Mouse (Mus musculus): Measurements from ENCODE around the gene Bcl2. TPM values are rescaled to one million over a fixed set of nuclear protein-coding genes. Genes with fewer than 3 reads are reported as not detected.
A peak's percentile ranks its signal among the peaks of the same experiment; 100 is the strongest.

Bcl2 gene
- polyA plus RNA-seq, 1 experiment from 2014 or later: 18.5 TPM

DNA sequence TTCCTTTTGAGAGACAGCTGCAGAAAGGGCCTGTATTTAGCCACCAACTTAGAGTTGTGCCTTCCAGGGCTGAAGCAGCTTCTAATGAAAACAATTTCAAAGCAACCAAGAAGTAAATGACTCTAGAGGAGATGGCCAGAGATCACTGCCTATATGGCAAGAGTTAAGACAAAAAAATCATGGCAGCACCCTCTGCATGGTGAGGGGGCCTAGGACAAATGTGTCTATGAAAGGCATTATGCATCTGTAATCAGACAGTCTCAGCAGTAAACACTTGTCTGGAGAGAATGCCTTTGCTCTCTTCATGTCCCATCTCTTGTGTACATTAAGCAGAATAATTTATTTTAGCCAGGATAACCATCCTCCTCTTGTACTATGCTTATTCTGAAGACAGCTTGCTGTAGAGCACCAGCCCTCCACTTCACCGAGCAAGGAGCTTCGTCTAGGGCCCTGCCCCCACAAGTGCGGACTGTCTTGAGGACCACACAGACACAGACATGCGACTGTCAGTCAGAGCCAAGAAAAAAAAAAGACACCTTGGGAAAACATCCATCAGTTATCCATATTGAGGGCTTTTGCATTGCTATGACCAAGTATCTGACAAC lies 126.1 kb downstream of the Bcl2 start:
- Histone ChIP-seq H3K4me2 (ENCODE audit: low read depth, low read length) (no peak overlapping the region), H3K27me3 (ENCODE audit: control insufficient read depth, insufficient read depth, low read depth, low read length) (no peaks in the 10 kb centered on the region), H3K36me3 (ENCODE audit: control insufficient read depth, insufficient read depth, low read length) (no peaks in the 10 kb centered on the region), H3K9me3 (ENCODE audit: control insufficient read depth, low read length) (no peaks in the 10 kb centered on the region), H3K4me3 (ENCODE audit: low read length) (no peak overlapping the region), H3K4me1 (replicated peaks; ENCODE audit: control insufficient read depth, insufficient read depth, low read length) (peaks cover 14% of the 10 kb centered on the region), H3K27ac (ENCODE audit: low read length) (peak overlapping the region; percentile 30), H3K9ac (ENCODE audit: low read length) (no peak overlapping the region)
- WGBS: 58% methylated on average over 4 of the region's 4 CpGs
- peak; percentile 79 for ATAC-seq (ENCODE audit: low read depth)

GRCm38 (mm10) chr1:106586761-106587160 lies 127.3 kb downstream of the Bcl2 start:
- peaks cover 16% of the 10 kb centered on the region for H3K4me1 ChIP-seq (replicated peaks; ENCODE audit: control insufficient read depth, insufficient read depth, low read length)

GRCm38 (mm10) chr1:106585349-106585748 lies 128.7 kb downstream of the Bcl2 start:
- no peak overlapping the region for H3K27ac ChIP-seq (ENCODE audit: low read length)
- no peaks in the 10 kb centered on the region for H3K27me3 ChIP-seq (ENCODE audit: control insufficient read depth, insufficient read depth, low read depth, low read length)
- ATAC-seq (ENCODE audit: low read depth): no peak
- H3K4me3 ChIP-seq (ENCODE audit: low read length): no peak overlapping the region
- no peaks in the 10 kb centered on the region for H3K9me3 ChIP-seq (ENCODE audit: control insufficient read depth, low read length)
- peaks cover 12% of the 10 kb centered on the region for H3K4me1 ChIP-seq (replicated peaks; ENCODE audit: control insufficient read depth, insufficient read depth, low read length)
- no peaks in the 10 kb centered on the region for H3K36me3 ChIP-seq (ENCODE audit: control insufficient read depth, insufficient read depth, low read length)
- H3K4me2 ChIP-seq (ENCODE audit: low read depth, low read length): no peak overlapping the region
- H3K9ac ChIP-seq (ENCODE audit: low read length): no peak overlapping the region

More at GRCm38 (mm10) chr1:106586761-106587160, 127.3 kb downstream of the Bcl2 start:
- no peak overlapping the region for H3K4me3 ChIP-seq (ENCODE audit: low read length)
- no peaks in the 10 kb centered on the region for H3K27me3 ChIP-seq (ENCODE audit: control insufficient read depth, insufficient read depth, low read depth, low read length)
- H3K9ac ChIP-seq (ENCODE audit: low read length): no peak overlapping the region
- 0 out of 2 replicates have a peak overlapping the region, but pooled peaks have one; percentile 20 for H3K27ac ChIP-seq (ENCODE audit: low read length)
- WGBS: 70% methylated on average over 6 of the region's 6 CpGs
- ATAC-seq (ENCODE audit: low read depth): no peak
- H3K9me3 ChIP-seq (ENCODE audit: control insufficient read depth, low read length): no peaks in the 10 kb centered on the region
- no peak overlapping the region for H3K4me2 ChIP-seq (ENCODE audit: low read depth, low read length)
- no peaks in the 10 kb centered on the region for H3K36me3 ChIP-seq (ENCODE audit: control insufficient read depth, insufficient read depth, low read length)

- Histone ChIP-seq H3K27me3 (ENCODE audit: control insufficient read depth, insufficient read depth, low read depth, low read length) (no peaks in the 10 kb centered on the region), H3K27ac (ENCODE audit: low read length) (no peak overlapping the region), H3K36me3 (ENCODE audit: control insufficient read depth, insufficient read depth, low read length) (no peaks in the 10 kb centered on the region), H3K4me3 (ENCODE audit: low read length) (no peak overlapping the region), H3K4me1 (replicated peaks; ENCODE audit: control insufficient read depth, insufficient read depth, low read length) (peaks cover 12% of the 10 kb centered on the region), H3K9ac (ENCODE audit: low read length) (no peak overlapping the region), H3K9me3 (ENCODE audit: control insufficient read depth, low read length) (no peaks in the 10 kb centered on the region), H3K4me2 (ENCODE audit: low read depth, low read length) (no peak overlapping the region)
- 85% methylated on average over 2 of the region's 2 CpGs for WGBS
- ATAC-seq (ENCODE audit: low read depth): no peak
Observed at GRCm38 (mm10) chr1:106584824-106585223, 129.2 kb downstream of the Bcl2 start.

DNA sequence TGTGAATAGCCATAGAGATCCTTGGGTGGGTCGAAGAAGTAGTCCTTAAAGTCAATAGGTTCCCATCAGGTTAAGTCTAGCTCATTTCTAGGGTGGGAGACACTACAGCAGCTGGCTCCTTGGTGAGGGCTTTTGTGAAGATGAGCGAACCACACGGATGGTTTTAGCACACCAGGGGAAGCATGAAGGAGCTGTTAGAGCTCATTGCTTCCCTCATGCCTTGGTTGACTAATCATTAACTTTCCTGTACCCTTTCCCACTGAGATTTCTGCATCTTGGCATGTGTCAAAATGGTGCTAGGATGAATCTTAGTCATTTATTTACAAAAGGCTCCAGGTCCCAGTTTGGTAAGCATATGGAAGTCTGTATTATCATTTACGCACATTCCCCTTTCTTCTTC lies 129.8 kb downstream of the Bcl2 start:
- WGBS: 78% methylated on average over 4 of the region's 4 CpGs
- no peak overlapping the region for H3K4me2 ChIP-seq (ENCODE audit: low read depth, low read length)
- no peak overlapping the region for H3K4me3 ChIP-seq (ENCODE audit: low read length)
- ATAC-seq (ENCODE audit: low read depth): no peak
- no peak overlapping the region for H3K9ac ChIP-seq (ENCODE audit: low read length)
- peaks cover 12% of the 10 kb centered on the region for H3K4me1 ChIP-seq (replicated peaks; ENCODE audit: control insufficient read depth, insufficient read depth, low read length)
- H3K36me3 ChIP-seq (ENCODE audit: control insufficient read depth, insufficient read depth, low read length): no peaks in the 10 kb centered on the region
- no peak overlapping the region for H3K27ac ChIP-seq (ENCODE audit: low read length)
- no peaks in the 10 kb centered on the region for H3K27me3 ChIP-seq (ENCODE audit: control insufficient read depth, insufficient read depth, low read depth, low read length)
- no peaks in the 10 kb centered on the region for H3K9me3 ChIP-seq (ENCODE audit: control insufficient read depth, low read length)

GRCm38 (mm10) chr1:106583245-106584241 lies 130.5 kb downstream of the Bcl2 start:
- no peaks in the 10 kb centered on the region for H3K9me3 ChIP-seq (ENCODE audit: control insufficient read depth, low read length)
- H3K27me3 ChIP-seq (ENCODE audit: control insufficient read depth, insufficient read depth, low read depth, low read length): no peaks in the 10 kb centered on the region
- peak overlapping the region; percentile 2; the same call in 1 of the 2 replicates for H3K27ac ChIP-seq (ENCODE audit: low read length)
- H3K36me3 ChIP-seq (ENCODE audit: control insufficient read depth, insufficient read depth, low read length): no peaks in the 10 kb centered on the region
- peak; percentile 34; the same call in 1 of the 2 replicates for ATAC-seq (ENCODE audit: low read depth)
- WGBS: 48% methylated on average over 14 of the region's 14 CpGs
- H3K9ac ChIP-seq (ENCODE audit: low read length): no peak overlapping the region
- H3K4me1 ChIP-seq (replicated peaks; ENCODE audit: control insufficient read depth, insufficient read depth, low read length): peaks cover 12% of the 10 kb centered on the region
- H3K4me2 ChIP-seq (ENCODE audit: low read depth, low read length): no peak overlapping the region
- no peak overlapping the region for H3K4me3 ChIP-seq (ENCODE audit: low read length)

- no peak overlapping the region for H3K27ac ChIP-seq (ENCODE audit: low read length)
- ATAC-seq (ENCODE audit: low read depth): no peak
- H3K9me3 ChIP-seq (ENCODE audit: control insufficient read depth, low read length): no peaks in the 10 kb centered on the region
- WGBS: 83% methylated on average over 3 of the region's 3 CpGs
- H3K4me3 ChIP-seq (ENCODE audit: low read length): no peak overlapping the region
- no peak overlapping the region for H3K4me2 ChIP-seq (ENCODE audit: low read depth, low read length)
- no peak overlapping the region for H3K9ac ChIP-seq (ENCODE audit: low read length)
- no peaks in the 10 kb centered on the region for H3K27me3 ChIP-seq (ENCODE audit: control insufficient read depth, insufficient read depth, low read depth, low read length)
- peaks cover 12% of the 10 kb centered on the region for H3K4me1 ChIP-seq (replicated peaks; ENCODE audit: control insufficient read depth, insufficient read depth, low read length)
- H3K36me3 ChIP-seq (ENCODE audit: control insufficient read depth, insufficient read depth, low read length): no peaks in the 10 kb centered on the region
Observed at GRCm38 (mm10) chr1:106582810-106583209, 131.3 kb downstream of the Bcl2 start.

- 45% methylated on average over 2 of the region's 2 CpGs for WGBS
- Histone ChIP-seq H3K4me3 (ENCODE audit: low read length) (no peak overlapping the region), H3K4me1 (replicated peaks; ENCODE audit: control insufficient read depth, insufficient read depth, low read length) (peaks cover 9% of the 10 kb centered on the region), H3K27me3 (ENCODE audit: control insufficient read depth, insufficient read depth, low read depth, low read length) (no peaks in the 10 kb centered on the region), H3K36me3 (ENCODE audit: control insufficient read depth, insufficient read depth, low read length) (no peaks in the 10 kb centered on the region), H3K27ac (ENCODE audit: low read length) (no peak overlapping the region), H3K9ac (ENCODE audit: low read length) (no peak overlapping the region), H3K9me3 (ENCODE audit: control insufficient read depth, low read length) (no peaks in the 10 kb centered on the region), H3K4me2 (ENCODE audit: low read depth, low read length) (no peak overlapping the region)
- 0 out of 2 replicates have a peak, but pooled peaks have one; percentile 39 for ATAC-seq (ENCODE audit: low read depth)
Observed at GRCm38 (mm10) chr1:106581812-106582211, 132.3 kb downstream of the Bcl2 start.

DNA sequence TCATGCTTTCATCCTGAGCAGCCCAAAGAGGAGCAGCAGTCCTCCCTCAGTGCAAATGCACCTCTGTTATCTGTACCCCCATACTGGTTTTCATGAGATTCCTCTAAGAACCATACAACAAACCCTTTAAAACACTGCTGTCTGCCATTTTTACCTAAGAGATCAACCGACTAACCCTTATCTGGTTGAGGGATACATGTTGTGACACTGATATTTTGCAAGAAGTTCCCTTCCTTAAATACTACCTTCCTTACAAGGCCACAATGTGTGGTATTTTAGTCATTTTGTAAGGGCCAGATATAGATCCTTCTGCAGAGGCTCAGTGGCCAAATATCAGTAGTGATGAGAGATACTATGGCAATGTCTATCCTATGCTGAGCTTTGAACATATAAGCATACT lies 134.3 kb downstream of the Bcl2 start:
- H3K27me3 ChIP-seq (ENCODE audit: control insufficient read depth, insufficient read depth, low read depth, low read length): no peaks in the 10 kb centered on the region
- H3K27ac ChIP-seq (ENCODE audit: low read length): no peak overlapping the region
- no peak for ATAC-seq (ENCODE audit: low read depth)
- no peaks in the 10 kb centered on the region for H3K36me3 ChIP-seq (ENCODE audit: control insufficient read depth, insufficient read depth, low read length)
- H3K9ac ChIP-seq (ENCODE audit: low read length): no peak overlapping the region
- no peak overlapping the region for H3K4me2 ChIP-seq (ENCODE audit: low read depth, low read length)
- H3K4me1 ChIP-seq (replicated peaks; ENCODE audit: control insufficient read depth, insufficient read depth, low read length): peaks cover 9% of the 10 kb centered on the region
- 75% methylated on average over 1 of the region's 1 CpGs for WGBS
- H3K4me3 ChIP-seq (ENCODE audit: low read length): no peak overlapping the region
- no peaks in the 10 kb centered on the region for H3K9me3 ChIP-seq (ENCODE audit: control insufficient read depth, low read length)

All from lung, embryonic 16.5 days (tissue).